Mouse (Mus musculus) spleen, adult 2 months (tissue): ENCODE measurements around the gene Espn.

ENCODE experiments used
- CTCF ChIP-seq: fragments of 200-500 bp; IDR thresholded peaks from 2 replicates; pipeline ENCODE4 v1.5.1; 2011; ENCODE audit warnings: mild to moderate bottlenecking, inconsistent platforms; ENCODE audit not compliant: insufficient read depth, insufficient read length, insufficient replicate concordance; ENCODE audit errors: extremely low read depth
- POLR2A ChIP-seq: fragments of 200-500 bp; IDR thresholded peaks from 2 replicates; pipeline ENCODE4 v1.6.1; 2011; ENCODE audit warnings: low read depth, low read length, inconsistent platforms

- TF ChIP-seq CTCF (no peak), POLR2A (no peak)
These were observed 7.1 kb upstream of the Espn start for GRCm38 (mm10) chr4:152159285-152159678.
